18 mouse cellular contexts compared by ENCODE assay signal in the genomic region with DNA sequence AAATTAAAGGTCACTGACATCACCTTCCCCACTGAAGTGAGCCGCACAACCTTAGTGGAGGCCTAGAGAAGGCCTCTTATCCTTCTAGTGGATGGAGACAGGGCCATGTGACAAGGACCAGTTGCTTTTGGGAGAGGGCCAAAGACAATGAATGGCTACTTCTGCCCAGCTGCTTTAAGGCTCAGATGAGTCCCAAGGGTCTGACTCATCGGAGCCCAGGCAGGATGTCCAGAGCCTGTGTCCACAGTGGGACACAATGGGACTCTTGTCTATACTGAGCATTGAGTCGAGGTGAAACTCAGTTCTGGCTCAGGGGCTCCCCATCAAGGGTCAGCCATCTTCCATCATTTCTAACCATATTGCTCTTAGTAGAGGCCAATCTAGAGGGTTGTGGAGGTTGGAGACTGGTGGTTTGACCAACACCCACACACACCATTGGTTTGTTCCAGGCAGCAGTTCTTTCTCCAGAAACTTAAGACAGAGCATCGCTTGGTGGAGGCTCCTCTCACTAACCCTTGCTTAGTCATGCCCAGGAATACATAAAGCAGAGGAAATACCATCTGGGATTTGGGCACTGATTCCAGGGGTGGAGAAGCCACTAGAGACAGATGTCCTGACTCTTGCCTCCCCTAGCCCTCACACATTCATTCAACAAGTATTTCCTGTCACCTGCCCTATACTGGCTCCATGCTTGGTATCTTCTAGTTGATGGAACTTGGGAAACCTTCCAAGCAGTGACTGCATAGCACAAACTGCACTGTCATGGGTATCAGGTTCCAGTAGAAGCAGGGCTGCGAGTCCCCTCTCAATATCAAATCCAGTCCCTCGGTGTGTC. TPM values are rescaled to one million over a fixed set of nuclear protein-coding genes. Genes with fewer than 3 reads are reported as not detected.
DNase-seq lines count a peak whose midpoint lies in the region; ATAC-seq and TF ChIP-seq lines count a peak whose summit lies in the region.
"Had no signal": no experiment of that assay in that cellular context is flagged by ENCODE, and none has a peak within 500 bp of the region (broad histone marks: within the 10 kb centered on the region; RNA-seq: fewer than 3 reads in every experiment).

No protein-coding gene starts in this region.

- no peak overlapping the region for H3K4me3 ChIP-seq in embryonic fibroblast, embryonic 13.5 days (ENCODE audit: insufficient read depth, low read length)
- H3K4me3 ChIP-seq in heart, embryonic 15.5 days = no peak overlapping the region
- H3K4me3 ChIP-seq in forebrain, embryonic 16.5 days (replicated peaks; ENCODE audit: low read length) = no peak overlapping the region
- H3K4me3 ChIP-seq in hindbrain, embryonic 16.5 days (ENCODE audit: low read length) = no peak overlapping the region
- H3K4me3 ChIP-seq: forebrain, embryonic 12.5 days had no signal

- no peaks in the 10 kb centered on the region for H3K36me3 ChIP-seq in heart, embryonic 15.5 days
- H3K36me3 ChIP-seq in forebrain, embryonic 16.5 days (ENCODE audit: control insufficient read depth, insufficient read depth) = no peaks in the 10 kb centered on the region
- H3K36me3 ChIP-seq in hindbrain, embryonic 16.5 days (ENCODE audit: control insufficient read depth, insufficient read depth, low read length) = no peaks in the 10 kb centered on the region
- H3K36me3 ChIP-seq: forebrain, embryonic 12.5 days had no signal

- H3K9ac ChIP-seq in heart, embryonic 15.5 days = no peak overlapping the region
- no peak overlapping the region for H3K9ac ChIP-seq in forebrain, embryonic 16.5 days (replicated peaks; ENCODE audit: low read depth, low read length)
- H3K9ac ChIP-seq in hindbrain, embryonic 16.5 days (ENCODE audit: low read depth, low read length) = no peak overlapping the region
- H3K9ac ChIP-seq: forebrain, embryonic 12.5 days had no signal

- TF ChIP-seq CTCF in embryonic fibroblast, embryonic 13.5 days (IDR thresholded peaks at IDR 0.05; ENCODE audit: borderline replicate concordance, insufficient read depth, low read length) = no peak

- peaks cover 10% of the 10 kb centered on the region for H3K4me1 ChIP-seq in embryonic fibroblast, embryonic 13.5 days (ENCODE audit: control insufficient read depth, insufficient read depth, low read length)
- peaks cover 10% of the 10 kb centered on the region; the same call in 1 of the 2 replicates for H3K4me1 ChIP-seq in heart, embryonic 15.5 days (replicated peaks)
- H3K4me1 ChIP-seq in forebrain, embryonic 16.5 days (replicated peaks; ENCODE audit: control insufficient read depth, insufficient read depth, low read length) = peaks cover 6% of the 10 kb centered on the region
- H3K4me1 ChIP-seq in hindbrain, embryonic 16.5 days (ENCODE audit: control insufficient read depth, insufficient read depth, low read depth, low read length) = peaks cover 8% of the 10 kb centered on the region

- no peak for TF ChIP-seq POLR2A in embryonic fibroblast, embryonic 13.5 days (IDR thresholded peaks at IDR 0.05; ENCODE audit: low read depth, low read length)

- peak; percentile 72 for ATAC-seq in heart, embryonic 15.5 days (replicated peaks; ENCODE audit: insufficient number of reproducible peaks, insufficient read depth, low FRiP score, low read depth)
- no peak for ATAC-seq in forebrain, embryonic 16.5 days
- ATAC-seq in hindbrain, embryonic 16.5 days = no peak
- ATAC-seq: lung, postnatal 0 days had no signal

- peak; percentile 61 for DNase-seq in gastrocnemius, adult 18-20 months (ENCODE audit: low spot score)
- no peak for DNase-seq in gastrocnemius, postnatal 4 days (ENCODE audit: low spot score in 2 of 2)
- DNase-seq in 3134 (ENCODE audit: extremely low read depth, insufficient read length, low spot score) = peak; percentile 87
- DNase-seq in layer of hippocampus, adult 9-10 months (ENCODE audit: low spot score) = no peak
- DNase-seq: adrenal gland, postnatal 25 days; cerebellum, adult 11-12 months; embryo, embryonic 11 days; kidney, adult 9 months; liver had no signal

- 60% methylated on average over 6 of the region's 6 CpGs for WGBS in heart, embryonic 15.5 days
- 81% methylated on average over 6 of the region's 6 CpGs for WGBS in forebrain, embryonic 16.5 days
- WGBS in hindbrain, embryonic 16.5 days = 83% methylated on average over 6 of the region's 6 CpGs

- 0 out of 2 replicates have a peak, but pooled peaks cover 3% of the 10 kb centered on the region for H3K27me3 ChIP-seq in heart, embryonic 15.5 days
- H3K27me3 ChIP-seq in forebrain, embryonic 16.5 days (replicated peaks; ENCODE audit: control insufficient read depth, insufficient read depth, low read length) = no peaks in the 10 kb centered on the region
- no peaks in the 10 kb centered on the region for H3K27me3 ChIP-seq in hindbrain, embryonic 16.5 days (replicated peaks; ENCODE audit: control insufficient read depth, insufficient read depth, low read length)

- no peaks in the 10 kb centered on the region for H3K9me3 ChIP-seq in heart, embryonic 15.5 days (replicated peaks)
- H3K9me3 ChIP-seq in forebrain, embryonic 16.5 days (ENCODE audit: control insufficient read depth, low read length) = no peaks in the 10 kb centered on the region
- H3K9me3 ChIP-seq in hindbrain, embryonic 16.5 days (ENCODE audit: control insufficient read depth, low read length) = no peaks in the 10 kb centered on the region
- H3K9me3 ChIP-seq: forebrain, embryonic 12.5 days had no signal

- no peak overlapping the region for H3K4me2 ChIP-seq in heart, embryonic 15.5 days
- no peak overlapping the region for H3K4me2 ChIP-seq in forebrain, embryonic 16.5 days (ENCODE audit: low read length)
- no peak overlapping the region for H3K4me2 ChIP-seq in hindbrain, embryonic 16.5 days (ENCODE audit: low read length)
- H3K4me2 ChIP-seq: forebrain, embryonic 12.5 days; midbrain, embryonic 11.5 days had no signal

- peak overlapping the region; percentile 73 for H3K27ac ChIP-seq in embryonic fibroblast, embryonic 13.5 days (ENCODE audit: insufficient read depth, low read length)
- H3K27ac ChIP-seq in heart, embryonic 15.5 days = no peak overlapping the region
- H3K27ac ChIP-seq in forebrain, embryonic 16.5 days (ENCODE audit: low read length) = no peak overlapping the region
- no peak overlapping the region for H3K27ac ChIP-seq in hindbrain, embryonic 16.5 days (ENCODE audit: low read depth, low read length)
- H3K27ac ChIP-seq: forebrain, embryonic 12.5 days had no signal

RNA-seq across cellular contexts. Expression of gene Cst6, which starts 3.9 kb away (rescaled TPM):
- 10 to 100 TPM; 47.6 to 50.7 TPM for total RNA-seq in gastrocnemius, adult 18-20 months (2021)
- total RNA-seq in gastrocnemius, postnatal 4 days (2021) = 1 to 10 TPM; 1.3 to 1.7 TPM
- 2.6 and 7.3 TPM in 2 replicates for polyA plus RNA-seq in embryonic fibroblast, embryonic 13.5 days (2011; ENCODE audit: insufficient read length, low read depth, missing spikeins)
- polyA plus RNA-seq in heart, embryonic 15.5 days (2015; fragmentation: Nextera tagmentation; extraction: Ambion mirVana) = 0.87 and 1.4 TPM in 2 replicates
- 3.0 and 4.7 TPM in 2 replicates for polyA plus RNA-seq in forebrain, embryonic 16.5 days (2015; fragmentation: Nextera tagmentation; extraction: Ambion mirVana)
- 9.8 and 11.9 TPM in 2 replicates for polyA plus RNA-seq in hindbrain, embryonic 16.5 days (2015; fragmentation: Nextera tagmentation; extraction: Ambion mirVana)
- total RNA-seq: granulocyte monocyte progenitor cell, adult 5-6 weeks had no signal

RNA-seq across cellular contexts. Expression of gene Catsper1, which starts 10.0 kb away (rescaled TPM):
- not detected for total RNA-seq in gastrocnemius, adult 18-20 months (2021)
- not detected for total RNA-seq in gastrocnemius, postnatal 4 days (2021)
- not detected in 2 replicates for polyA plus RNA-seq in embryonic fibroblast, embryonic 13.5 days (2011; ENCODE audit: insufficient read length, low read depth, missing spikeins)
- polyA plus RNA-seq in heart, embryonic 15.5 days (2015; fragmentation: Nextera tagmentation; extraction: Ambion mirVana) = not detected in 2 replicates
- polyA plus RNA-seq in forebrain, embryonic 16.5 days (2015; fragmentation: Nextera tagmentation; extraction: Ambion mirVana) = not detected in 2 replicates
- polyA plus RNA-seq in hindbrain, embryonic 16.5 days (2015; fragmentation: Nextera tagmentation; extraction: Ambion mirVana) = not detected in 2 replicates
- total RNA-seq: adrenal gland, postnatal 25 days; granulocyte monocyte progenitor cell, adult 5-6 weeks had no signal
- polyA plus RNA-seq: forebrain, embryonic 12.5 days; lung, postnatal 0 days; midbrain, embryonic 11.5 days; neural tube, embryonic 11.5 days had no signal

RNA-seq across cellular contexts. Expression of gene Eif1ad, which starts 21.0 kb away (rescaled TPM):
- total RNA-seq in gastrocnemius, adult 18-20 months (2021) = 10 to 100 TPM; 16.3 to 16.5 TPM
- total RNA-seq in gastrocnemius, postnatal 4 days (2021) = 10 to 100 TPM; 23.7 to 23.8 TPM
- 19.5 and 26.6 TPM in 2 replicates for polyA plus RNA-seq in embryonic fibroblast, embryonic 13.5 days (2011; ENCODE audit: insufficient read length, low read depth, missing spikeins)
- polyA plus RNA-seq in heart, embryonic 15.5 days (2015; fragmentation: Nextera tagmentation; extraction: Ambion mirVana) = 35.3 and 45.7 TPM in 2 replicates
- 43.3 and 49.9 TPM in 2 replicates for polyA plus RNA-seq in forebrain, embryonic 16.5 days (2015; fragmentation: Nextera tagmentation; extraction: Ambion mirVana)
- 40.6 and 44.4 TPM in 2 replicates for polyA plus RNA-seq in hindbrain, embryonic 16.5 days (2015; fragmentation: Nextera tagmentation; extraction: Ambion mirVana)

RNA-seq across cellular contexts. Expression of gene Banf1, which starts 21.5 kb away (rescaled TPM):
- 100 to 1,000 TPM; 127 to 128 TPM for total RNA-seq in gastrocnemius, adult 18-20 months (2021)
- total RNA-seq in gastrocnemius, postnatal 4 days (2021) = 100 to 1,000 TPM; 131 to 137 TPM
- polyA plus RNA-seq in embryonic fibroblast, embryonic 13.5 days (2011; ENCODE audit: insufficient read length, low read depth, missing spikeins) = 149 and 154 TPM in 2 replicates
- 405 and 409 TPM in 2 replicates for polyA plus RNA-seq in heart, embryonic 15.5 days (2015; fragmentation: Nextera tagmentation; extraction: Ambion mirVana)
- polyA plus RNA-seq in forebrain, embryonic 16.5 days (2015; fragmentation: Nextera tagmentation; extraction: Ambion mirVana) = 378 and 389 TPM in 2 replicates
- 315 and 333 TPM in 2 replicates for polyA plus RNA-seq in hindbrain, embryonic 16.5 days (2015; fragmentation: Nextera tagmentation; extraction: Ambion mirVana)

RNA-seq across cellular contexts. Expression of gene Sart1, which starts 43.0 kb away (rescaled TPM):
- total RNA-seq in gastrocnemius, adult 18-20 months (2021) = 10 to 100 TPM; 36.5 to 38.8 TPM
- 10 to 100 TPM; 53.3 to 56.8 TPM for total RNA-seq in gastrocnemius, postnatal 4 days (2021)
- 34.7 and 35.3 TPM in 2 replicates for polyA plus RNA-seq in embryonic fibroblast, embryonic 13.5 days (2011; ENCODE audit: insufficient read length, low read depth, missing spikeins)
- polyA plus RNA-seq in heart, embryonic 15.5 days (2015; fragmentation: Nextera tagmentation; extraction: Ambion mirVana) = 34.3 and 47.0 TPM in 2 replicates
- 74.4 and 75.1 TPM in 2 replicates for polyA plus RNA-seq in forebrain, embryonic 16.5 days (2015; fragmentation: Nextera tagmentation; extraction: Ambion mirVana)
- 58.8 and 66.0 TPM in 2 replicates for polyA plus RNA-seq in hindbrain, embryonic 16.5 days (2015; fragmentation: Nextera tagmentation; extraction: Ambion mirVana)

Comparison
In these comparisons a context has a peak if more than half of its experiments do, and no peak if none do; other contexts are left out.
1. DNase-seq: peak in gastrocnemius, adult 18-20 months (single experiment) and 3134 (single experiment); none in gastrocnemius, postnatal 4 days (0 of 2) and layer of hippocampus, adult 9-10 months (single experiment).